Mouse (Mus musculus) myocyte (in vitro differentiated cells): ENCODE measurements at regions not wholly inside any gene's neighbourhood (a gene's known extent, or its start where the extent isn't known, plus 50 kb on each side); places are given as distances from the start of the nearest gene placed in this dataset.

Experiments
- E2F4 ChIP-seq: IDR thresholded peaks from one replicate; pipeline ENCODE4 v1.6.1; 2011; ENCODE audit warnings: mild to moderate bottlenecking, control low read depth, moderate library complexity; ENCODE audit not compliant: insufficient read depth
- MAX ChIP-seq: IDR thresholded peaks from one replicate; pipeline ENCODE4 v1.6.1; 2011; ENCODE audit warnings: low read depth, mild to moderate bottlenecking, control low read depth
- MYOG ChIP-seq, 3 experiments: IDR thresholded peaks; one replicate each; pipeline ENCODE4 v1.6.1; 2011; ENCODE audit warnings: control low read depth in 2 of 3, low read depth in 2 of 3, mild to moderate bottlenecking in 2 of 3; ENCODE audit not compliant: insufficient read length in 2 of 3, control insufficient read depth in 1 of 3, insufficient read depth in 1 of 3
- POLR2A ChIP-seq: IDR thresholded peaks from one replicate; pipeline ENCODE4 v1.6.1; 2011; ENCODE audit warnings: low read depth, mild to moderate bottlenecking, control low read depth, moderate library complexity; ENCODE audit not compliant: insufficient read length
- POLR2AphosphoS2 ChIP-seq: IDR thresholded peaks from one replicate; pipeline ENCODE4 v1.6.1; 2011; ENCODE audit warnings: low read depth, control low read depth; ENCODE audit not compliant: insufficient read length
- TCF12 ChIP-seq: IDR thresholded peaks from one replicate; pipeline ENCODE4 v1.6.1; 2011; ENCODE audit warnings: mild to moderate bottlenecking, control low read depth; ENCODE audit not compliant: poor library complexity, insufficient read depth, severe bottlenecking
- USF1 ChIP-seq: IDR thresholded peaks from one replicate; pipeline ENCODE4 v1.6.1; 2011; ENCODE audit warnings: low read depth, mild to moderate bottlenecking, control low read depth, moderate library complexity

DNA sequence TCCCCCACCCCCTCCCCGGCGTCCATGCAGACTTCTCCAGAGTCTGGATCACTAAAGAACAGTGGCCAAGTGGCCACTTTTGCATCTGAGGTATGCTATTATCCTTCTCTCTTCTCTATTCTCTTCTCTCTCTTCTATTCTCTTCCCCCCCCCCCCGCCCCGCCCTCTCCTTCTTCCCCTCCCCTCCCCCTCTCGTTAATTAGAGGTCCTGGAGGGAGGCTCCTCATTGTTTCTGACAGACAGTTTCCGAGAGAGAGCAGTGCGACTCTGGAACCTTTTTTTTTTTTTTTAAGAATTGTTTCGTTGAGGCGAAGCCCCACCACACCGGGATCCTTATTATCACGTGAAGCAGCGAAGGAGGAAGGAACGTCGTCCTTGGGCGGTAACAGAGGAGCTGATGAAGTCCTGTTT lies 63.6 kb upstream of the Cxadr start:
- TF ChIP-seq POLR2A (no peak), POLR2AphosphoS2 (no peak), E2F4 (no peak), MYOG (IDR thresholded peaks at IDR 0.05; ENCODE audit: control insufficient read depth in 1 of 3, insufficient read depth in 1 of 3, insufficient read length in 2 of 3, low read depth in 2 of 3) (no peak), USF1 (no peak), MAX (no peak), TCF12 (no peak)
